Mouse (Mus musculus) MEL (cell line): ENCODE data around the gene Epc2.

ENCODE experiments used
- BHLHE40 ChIP-seq: IDR thresholded peaks from 2 replicates; pipeline ENCODE4 v1.6.1; 2012; ENCODE audit warnings: low read depth, mild to moderate bottlenecking, inconsistent platforms, low read length, improper control_type of control experiment, borderline replicate concordance
- CHD2 ChIP-seq: IDR thresholded peaks from 2 replicates; pipeline ENCODE4 v1.6.1; 2011; ENCODE audit warnings: low read length, improper control_type of control experiment
- CTCF ChIP-seq, 3 experiments: IDR thresholded peaks in 2 of 3; conservative IDR thresholded peaks in 1 of 3; 2 replicates each; pipeline ENCODE4 v1.5.1; 2011 to 2012; ENCODE audit warnings: low read length in 3 of 3, low read depth in 2 of 3, mild to moderate bottlenecking in 2 of 3, improper control_type of control experiment in 1 of 3, inconsistent platforms in 1 of 3, mixed read lengths in 1 of 3, moderate library complexity in 1 of 3; ENCODE audit not compliant: control insufficient read depth in 1 of 3, insufficient read depth in 1 of 3, poor library complexity in 1 of 3, severe bottlenecking in 1 of 3
- E2F4 ChIP-seq: IDR thresholded peaks from 2 replicates; pipeline ENCODE4 v1.6.1; 2011; ENCODE audit warnings: low read depth, low read length, improper control_type of control experiment, borderline replicate concordance
- EP300 ChIP-seq, 2 experiments: IDR thresholded peaks; 2 replicates each; pipeline ENCODE4 v1.6.1; 2011; ENCODE audit warnings: improper control_type of control experiment in 2 of 2, low read length in 2 of 2, low read depth in 1 of 2, mild to moderate bottlenecking in 1 of 2
- GATA1 ChIP-seq: IDR thresholded peaks from 2 replicates; pipeline ENCODE4 v1.6.1; 2011; ENCODE audit warnings: low read depth, low read length, improper control_type of control experiment
- MAFK ChIP-seq: IDR thresholded peaks from 2 replicates; pipeline ENCODE4 v1.6.1; 2011; ENCODE audit warnings: low read depth, mild to moderate bottlenecking, low read length, improper control_type of control experiment, borderline replicate concordance
- MAX ChIP-seq: IDR thresholded peaks from 2 replicates; pipeline ENCODE4 v1.6.1; 2011; ENCODE audit warnings: low read length, improper control_type of control experiment
- MAZ ChIP-seq: IDR thresholded peaks from 2 replicates; pipeline ENCODE4 v1.6.1; 2012; ENCODE audit warnings: low read depth, mild to moderate bottlenecking, inconsistent platforms, low read length, improper control_type of control experiment
- MYC ChIP-seq: IDR thresholded peaks from 2 replicates; pipeline ENCODE4 v1.6.1; 2011; ENCODE audit warnings: low read depth, mild to moderate bottlenecking, low read length, improper control_type of control experiment, moderate library complexity
- POLR2A ChIP-seq, 2 experiments: IDR thresholded peaks; 2 replicates each; pipeline ENCODE4 v1.6.1; 2011 to 2012; ENCODE audit warnings: low read length in 2 of 2, mild to moderate bottlenecking in 2 of 2, control low read depth in 1 of 2, improper control_type of control experiment in 1 of 2, low read depth in 1 of 2, moderate library complexity in 1 of 2; ENCODE audit not compliant: control insufficient read depth in 1 of 2, insufficient read depth in 1 of 2, poor library complexity in 1 of 2
- TCF12 ChIP-seq: IDR thresholded peaks from 2 replicates; pipeline ENCODE4 v1.6.1; 2014; ENCODE audit warnings: low read depth, mild to moderate bottlenecking, inconsistent platforms, low read length, improper control_type of control experiment, moderate library complexity
- ZC3H11A ChIP-seq: IDR thresholded peaks from 2 replicates; pipeline ENCODE4 v1.6.1; 2012; ENCODE audit warnings: low read depth, mild to moderate bottlenecking, inconsistent platforms, low read length, improper control_type of control experiment

GRCm38 (mm10) chr2:49420396-49420795 is 30.9 kb upstream of the Epc2 start:
- TF ChIP-seq E2F4: no peak
- no peak for TF ChIP-seq CHD2
- no peak for TF ChIP-seq CTCF (IDR thresholded peaks at IDR 0.05 in 2 of 3, conservative IDR thresholded peaks at IDR 0.05 in 1 of 3; ENCODE audit: control insufficient read depth in 1 of 3, insufficient read depth in 1 of 3, low read depth in 2 of 3, low read length in 3 of 3, poor library complexity in 1 of 3, severe bottlenecking in 1 of 3)
- TF ChIP-seq MAZ: no peak
- TF ChIP-seq POLR2A (IDR thresholded peaks at IDR 0.05; ENCODE audit: control insufficient read depth in 1 of 2, insufficient read depth in 1 of 2, low read depth in 1 of 2, low read length in 2 of 2, poor library complexity in 1 of 2): no peak
- no peak for TF ChIP-seq GATA1
- TF ChIP-seq EP300 (IDR thresholded peaks at IDR 0.05; ENCODE audit: low read depth in 1 of 2, low read length in 2 of 2): no peak
- no peak for TF ChIP-seq ZC3H11A
- TF ChIP-seq MAX: no peak
- TF ChIP-seq BHLHE40: no peak
- no peak for TF ChIP-seq MAFK
- no peak for TF ChIP-seq TCF12
- TF ChIP-seq MYC: no peak
